Mouse (Mus musculus) megakaryocyte-erythroid progenitor cell, adult 5-6 weeks (primary cell): ENCODE results near the gene Ywhab. TPM values are rescaled to one million over a fixed set of nuclear protein-coding genes. Genes with fewer than 3 reads are reported as not detected.

Experiments used
- total RNA-seq, 2 experiments: library from RNA; stranded (forward) in 1 of 2; stranded (reverse) in 1 of 2; fragments of 200-1000, 215-1000 nt in 1 of 2; fragments of >200 nt in 1 of 2; fragmentation: Nextera tagmentation in 1 of 2; gene quantifications; 2 replicates each; pipeline ENCODE4 v1.2.3; 2014 to 2017

Ywhab gene
- total RNA-seq, 2 experiments from 2014 or later = 54.1 to 112 TPM

Other genes starting within 250 kb of the Ywhab start
- 8.0 and 10.6 TPM in 2 replicates for gene Ada, start 244.7 kb upstream of the Ywhab start, total RNA-seq (2014; fragmentation: Nextera tagmentation)
- gene Ada, start 244.7 kb upstream of the Ywhab start, total RNA-seq (2017) = 9.1 and 14.4 TPM in 2 replicates
- gene Ccn5, start 174.1 kb upstream of the Ywhab start, total RNA-seq (2014; fragmentation: Nextera tagmentation) = not detected in 2 replicates
- not detected in 2 replicates for gene Ccn5, start 174.1 kb upstream of the Ywhab start, total RNA-seq (2017)
- not detected in 2 replicates for gene Kcnk15, start 141.3 kb upstream of the Ywhab start, total RNA-seq (2014; fragmentation: Nextera tagmentation)
- gene Kcnk15, start 141.3 kb upstream of the Ywhab start, total RNA-seq (2017) = not detected in 2 replicates
- gene Rims4, start 76.3 kb upstream of the Ywhab start, total RNA-seq (2014; fragmentation: Nextera tagmentation) = not detected in 2 replicates
- gene Rims4, start 76.3 kb upstream of the Ywhab start, total RNA-seq (2017) = not detected in 2 replicates
- 1.5 TPM in 1 of 2 replicates, not detected in the other for gene Pabpc1l, start 30.5 kb downstream of the Ywhab start, total RNA-seq (2014; fragmentation: Nextera tagmentation)
- not detected in 2 replicates for gene Pabpc1l, start 30.5 kb downstream of the Ywhab start, total RNA-seq (2017)
- 72.5 and 74.3 TPM in 2 replicates for gene Stk4, start 75.4 kb downstream of the Ywhab start, total RNA-seq (2014; fragmentation: Nextera tagmentation)
- 76.5 and 137 TPM in 2 replicates for gene Stk4, start 75.4 kb downstream of the Ywhab start, total RNA-seq (2017)
- gene Tomm34, start 76.2 kb downstream of the Ywhab start, total RNA-seq (2014; fragmentation: Nextera tagmentation) = 40.8 and 48.4 TPM in 2 replicates
- gene Tomm34, start 76.2 kb downstream of the Ywhab start, total RNA-seq (2017) = 33.5 and 38.5 TPM in 2 replicates
- 0.26 and 0.40 TPM in 2 replicates for gene Kcns1, start 176.2 kb downstream of the Ywhab start, total RNA-seq (2014; fragmentation: Nextera tagmentation)
- gene Kcns1, start 176.2 kb downstream of the Ywhab start, total RNA-seq (2017) = 0.88 and 2.2 TPM in 2 replicates
- gene Wfdc5, start 187.8 kb downstream of the Ywhab start, total RNA-seq (2014; fragmentation: Nextera tagmentation) = not detected in 2 replicates
- gene Wfdc5, start 187.8 kb downstream of the Ywhab start, total RNA-seq (2017) = not detected in 2 replicates
- gene Wfdc12, start 195.6 kb downstream of the Ywhab start, total RNA-seq (2014; fragmentation: Nextera tagmentation) = not detected in 2 replicates
- not detected in 2 replicates for gene Wfdc12, start 195.6 kb downstream of the Ywhab start, total RNA-seq (2017)
- not detected in 2 replicates for gene Wfdc15a, start 205.2 kb downstream of the Ywhab start, total RNA-seq (2014; fragmentation: Nextera tagmentation)
- gene Wfdc15a, start 205.2 kb downstream of the Ywhab start, total RNA-seq (2017) = not detected in 2 replicates
- gene Wfdc15b, start 226.7 kb downstream of the Ywhab start, total RNA-seq (2014; fragmentation: Nextera tagmentation) = not detected in 2 replicates
- gene Wfdc15b, start 226.7 kb downstream of the Ywhab start, total RNA-seq (2017) = not detected in 2 replicates
- gene Svs2, start 243.5 kb downstream of the Ywhab start, total RNA-seq (2014; fragmentation: Nextera tagmentation) = not detected in 2 replicates
- not detected in 2 replicates for gene Svs2, start 243.5 kb downstream of the Ywhab start, total RNA-seq (2017)